Mouse (Mus musculus) cerebellum, adult (tissue): ENCODE results near the gene Lingo2.
"Not testable (repeated sequence)": the region's sequence is repeated elsewhere in the genome, so short reads cannot be mapped to it uniquely, and the experiment has no call there.

Source experiments
- ATAC-seq: cut with Nextera tagmentation; 2 replicates; pipeline ENCODE4 v1.9.2; 2017; ENCODE audit warnings: mild to moderate bottlenecking, moderate library complexity, mixed read lengths; ENCODE audit not compliant: insufficient number of reproducible peaks, low FRiP score, low TSS enrichment

Gene Lingo2

DNA sequence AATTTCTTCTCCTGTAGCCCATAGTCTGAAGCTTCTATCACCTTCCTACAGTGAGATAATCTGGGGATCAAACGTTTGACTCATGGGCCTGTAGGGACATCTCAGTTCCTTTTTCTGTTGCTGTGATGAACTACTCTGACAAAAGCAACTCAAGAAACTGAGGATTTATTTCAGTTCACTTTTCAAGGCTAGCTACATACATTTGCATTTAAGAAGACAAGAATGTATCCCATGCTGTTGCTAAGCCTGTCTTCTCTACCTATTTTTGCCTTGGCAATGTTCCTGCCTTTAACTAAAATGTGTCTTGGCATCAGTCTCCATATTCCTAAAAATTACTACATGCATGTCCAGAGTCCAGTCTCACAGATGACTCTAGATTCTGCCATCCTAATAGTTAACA, 781.4 kb downstream of the Lingo2 start:
- no peak for ATAC-seq

DNA sequence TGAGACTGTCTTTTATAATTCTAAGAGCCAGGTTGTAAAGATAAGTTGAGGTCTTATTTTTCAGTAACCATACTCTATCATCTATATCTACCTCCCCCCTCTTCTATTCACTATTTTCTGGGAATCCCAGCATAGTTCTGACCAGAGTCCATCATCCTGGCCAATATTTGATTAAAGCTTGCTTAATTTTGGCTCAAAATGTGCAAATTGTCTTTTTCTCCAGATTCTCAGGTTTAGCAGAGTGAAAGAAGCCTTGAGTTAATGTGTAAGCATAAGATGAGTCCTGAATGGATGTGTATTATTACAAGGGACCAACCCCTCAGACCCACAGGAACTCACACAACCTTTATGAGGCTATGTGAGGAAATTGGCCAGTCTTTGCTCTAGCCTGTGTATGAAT, 820.2 kb downstream of the Lingo2 start:
- no peak for ATAC-seq

DNA sequence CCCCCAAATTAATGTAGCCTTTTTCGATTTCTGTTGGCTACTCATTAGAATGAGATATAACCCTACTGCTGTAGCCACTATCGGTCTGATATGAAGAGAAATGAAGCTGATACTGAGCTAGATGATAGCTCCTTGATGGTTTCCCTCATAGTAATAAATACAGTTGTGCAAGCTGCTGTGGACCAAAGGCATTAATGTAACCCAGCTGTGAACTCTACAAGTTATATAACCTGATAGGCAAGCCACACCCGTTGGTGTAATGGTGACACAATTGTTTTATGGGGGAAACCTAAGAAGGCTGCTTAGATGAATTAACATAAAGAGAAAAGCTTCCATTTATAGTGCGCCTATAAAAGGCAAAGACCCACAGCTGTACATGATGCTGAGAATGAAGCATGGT, 856.1 kb downstream of the Lingo2 start:
- no peak for ATAC-seq

DNA sequence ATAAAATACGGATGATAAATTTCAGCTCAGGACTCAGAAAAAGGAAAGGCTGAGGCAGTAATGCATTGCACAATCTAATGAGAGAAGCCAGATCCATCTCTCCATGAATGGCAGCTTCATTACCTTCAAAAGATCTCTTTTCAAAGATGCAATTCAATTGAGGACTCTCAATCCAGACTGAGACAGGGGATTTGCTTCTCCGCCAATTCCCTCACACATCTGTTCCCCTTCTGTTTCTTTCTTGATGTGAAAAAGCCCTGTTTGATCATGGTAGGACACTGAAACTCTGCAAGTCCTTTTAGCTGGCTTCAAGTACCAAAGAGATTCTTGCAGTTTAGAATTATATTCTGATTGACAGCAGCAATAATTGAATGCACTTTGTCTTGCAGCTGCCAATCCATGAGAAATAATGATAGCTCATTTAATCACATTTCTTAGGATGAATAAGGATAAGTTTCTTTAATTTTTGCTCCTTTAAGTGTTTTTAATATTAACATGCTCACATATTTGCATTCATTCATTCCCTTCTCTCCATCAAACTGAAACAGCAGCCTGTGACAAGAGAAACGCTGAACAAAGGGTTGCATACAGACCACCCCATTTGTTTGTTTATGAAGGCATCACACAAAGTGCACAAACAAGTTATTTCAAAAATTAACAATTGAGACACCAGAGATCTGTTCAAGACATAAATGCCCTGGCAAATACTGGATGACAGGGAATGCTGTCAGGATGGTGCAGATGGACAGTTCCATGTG, 870.3 kb downstream of the Lingo2 start:
- no peak for ATAC-seq

DNA sequence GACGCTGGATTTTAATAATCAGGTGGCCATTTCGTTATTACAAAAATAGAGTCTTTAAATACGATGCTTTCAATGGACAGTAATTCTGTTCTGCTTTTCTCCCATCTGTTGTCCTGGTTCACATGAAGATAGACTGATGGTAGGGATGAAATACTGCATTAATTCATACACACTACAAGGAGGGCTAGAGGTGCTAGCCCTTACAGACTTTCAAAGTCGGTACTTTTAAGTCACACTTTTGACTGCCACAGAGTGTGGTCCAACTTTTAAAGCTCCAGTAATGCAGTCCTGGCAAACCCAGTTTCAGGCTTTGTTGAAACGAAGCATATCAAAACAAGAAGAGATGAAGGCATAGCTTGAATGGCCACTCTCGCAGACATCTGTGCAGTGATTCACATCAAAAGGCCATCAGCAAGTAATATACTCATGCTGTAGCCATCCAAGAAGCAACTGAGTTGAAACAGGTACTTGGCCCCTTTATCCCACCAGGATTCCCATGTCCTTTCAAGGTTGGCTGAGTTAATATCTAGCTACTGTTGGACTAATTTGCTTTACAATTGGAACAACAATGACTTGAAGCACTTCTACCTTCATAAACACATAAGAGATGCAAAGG, 872.5 kb downstream of the Lingo2 start:
- ATAC-seq: no peak

DNA sequence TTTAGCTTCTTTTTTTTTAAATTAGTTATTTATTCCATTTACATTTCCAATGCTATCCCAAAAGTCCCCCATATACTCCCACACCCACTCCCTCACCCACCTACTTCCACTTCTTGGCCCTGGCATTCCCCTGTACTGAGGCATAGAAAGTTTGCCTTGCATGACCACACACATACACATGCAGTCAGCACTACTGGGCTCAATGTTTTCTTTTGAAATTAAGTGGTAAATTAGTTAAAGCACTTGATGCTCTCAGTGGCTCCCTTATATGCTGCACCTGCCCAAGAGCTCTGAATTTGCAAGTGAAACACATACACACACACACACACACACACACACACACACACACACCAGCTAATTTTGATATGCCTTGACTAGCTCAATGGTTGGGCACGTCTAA, 886.8 kb downstream of the Lingo2 start:
- ATAC-seq: not testable (repeated sequence)

DNA sequence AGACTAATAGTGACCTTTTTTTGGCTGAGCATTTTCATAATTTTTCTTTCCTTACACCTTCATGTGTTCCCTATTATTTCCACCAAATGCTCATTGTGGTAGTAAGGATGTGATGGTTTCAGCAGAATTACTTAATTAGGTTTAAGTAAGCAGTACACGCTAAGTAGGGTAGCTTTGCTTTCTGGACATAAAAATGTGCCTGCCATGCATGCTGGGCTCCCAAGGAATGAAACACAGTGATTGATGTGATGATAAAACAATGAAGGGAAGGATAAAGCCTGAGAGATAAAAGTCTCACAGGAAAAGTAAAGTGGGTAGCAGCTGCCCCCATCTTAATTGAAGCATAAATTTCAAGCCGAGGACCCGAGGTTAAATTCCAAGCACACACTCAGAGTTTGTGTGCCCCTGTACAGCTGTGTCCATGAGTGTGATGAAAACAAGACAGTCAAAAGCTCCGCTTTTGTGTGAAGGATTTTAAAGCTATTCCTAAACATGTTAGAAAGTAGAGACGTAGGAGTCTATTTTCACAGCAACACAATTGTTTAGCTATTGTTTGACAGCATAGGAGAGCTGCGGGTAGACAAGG, 898.7 kb downstream of the Lingo2 start:
- ATAC-seq: no peak

DNA sequence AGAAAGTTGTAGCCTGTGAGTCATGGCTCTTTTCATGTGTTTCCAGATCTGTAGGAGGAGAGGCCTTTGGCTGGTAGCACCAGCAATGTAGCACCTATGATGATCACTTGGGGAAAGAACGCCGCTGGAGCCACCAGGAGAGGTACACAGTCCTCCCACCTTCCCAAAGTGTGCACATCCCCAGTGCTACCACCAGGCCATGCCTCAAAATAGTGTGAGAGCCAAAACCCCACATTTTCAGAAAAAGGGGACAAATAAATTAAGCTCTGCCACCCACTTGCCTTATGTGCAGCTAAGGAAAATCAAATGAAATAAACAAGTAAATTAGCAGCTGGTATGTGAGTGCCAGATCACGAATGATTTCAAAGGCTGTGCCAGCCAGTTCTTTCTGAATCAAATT, 911.2 kb downstream of the Lingo2 start:
- no peak for ATAC-seq

DNA sequence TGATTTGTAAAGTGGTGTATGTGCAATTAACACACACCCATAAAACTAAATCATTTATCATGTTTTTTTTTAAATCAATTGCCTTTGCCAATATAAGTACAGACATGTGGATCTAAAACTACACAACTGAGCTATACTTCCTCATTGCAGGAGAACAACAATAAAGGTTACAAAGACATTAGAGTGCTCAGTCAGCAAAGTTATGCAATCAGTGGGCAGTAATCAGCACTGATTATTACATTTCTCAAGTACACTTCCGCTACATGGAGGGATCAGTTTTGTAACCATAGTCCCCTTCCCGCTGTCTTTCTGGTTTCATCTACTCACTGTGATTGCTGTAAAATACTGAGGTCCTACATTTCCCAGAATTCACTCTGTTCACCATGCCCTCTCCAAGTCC, 912.8 kb downstream of the Lingo2 start:
- no peak for ATAC-seq

DNA sequence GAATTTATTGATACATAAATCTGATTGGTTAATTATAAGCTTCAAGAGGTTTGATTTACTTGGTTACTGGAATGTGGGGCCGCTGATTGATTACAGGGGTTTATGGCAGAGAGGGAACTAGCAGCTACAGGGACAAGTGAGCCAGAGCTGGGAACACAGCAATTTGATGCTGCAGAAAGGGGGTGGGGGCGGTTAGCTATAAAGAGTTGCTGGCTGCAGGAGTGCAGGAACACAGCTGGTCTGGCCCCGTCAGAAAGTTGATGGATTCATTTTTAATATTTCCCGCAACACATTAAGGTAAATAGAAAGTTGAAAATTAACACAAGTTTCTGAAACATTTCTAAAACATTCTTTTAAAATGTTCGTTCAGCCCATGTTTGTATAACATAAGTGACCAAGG, 919.5 kb downstream of the Lingo2 start:
- no peak for ATAC-seq

DNA sequence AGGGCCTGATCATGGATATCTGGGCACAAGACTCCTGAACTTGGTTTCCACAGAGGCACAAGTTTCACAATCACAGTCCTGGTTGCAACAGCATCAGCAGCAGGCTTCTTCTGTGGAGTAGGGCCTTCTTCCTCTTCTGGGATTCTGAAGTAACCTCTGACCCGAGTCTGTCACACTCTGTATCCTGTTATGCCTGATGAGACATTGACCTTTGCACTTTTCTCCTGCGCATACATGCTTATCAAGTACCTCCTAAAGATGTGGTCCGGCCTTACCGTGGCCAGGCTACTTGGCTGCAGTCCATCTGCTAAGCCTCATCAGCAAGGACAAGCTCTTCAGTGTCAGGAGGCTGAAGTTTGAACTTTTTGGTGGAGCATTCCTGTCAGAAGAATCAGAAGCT, 937.4 kb downstream of the Lingo2 start:
- ATAC-seq: no peak

DNA sequence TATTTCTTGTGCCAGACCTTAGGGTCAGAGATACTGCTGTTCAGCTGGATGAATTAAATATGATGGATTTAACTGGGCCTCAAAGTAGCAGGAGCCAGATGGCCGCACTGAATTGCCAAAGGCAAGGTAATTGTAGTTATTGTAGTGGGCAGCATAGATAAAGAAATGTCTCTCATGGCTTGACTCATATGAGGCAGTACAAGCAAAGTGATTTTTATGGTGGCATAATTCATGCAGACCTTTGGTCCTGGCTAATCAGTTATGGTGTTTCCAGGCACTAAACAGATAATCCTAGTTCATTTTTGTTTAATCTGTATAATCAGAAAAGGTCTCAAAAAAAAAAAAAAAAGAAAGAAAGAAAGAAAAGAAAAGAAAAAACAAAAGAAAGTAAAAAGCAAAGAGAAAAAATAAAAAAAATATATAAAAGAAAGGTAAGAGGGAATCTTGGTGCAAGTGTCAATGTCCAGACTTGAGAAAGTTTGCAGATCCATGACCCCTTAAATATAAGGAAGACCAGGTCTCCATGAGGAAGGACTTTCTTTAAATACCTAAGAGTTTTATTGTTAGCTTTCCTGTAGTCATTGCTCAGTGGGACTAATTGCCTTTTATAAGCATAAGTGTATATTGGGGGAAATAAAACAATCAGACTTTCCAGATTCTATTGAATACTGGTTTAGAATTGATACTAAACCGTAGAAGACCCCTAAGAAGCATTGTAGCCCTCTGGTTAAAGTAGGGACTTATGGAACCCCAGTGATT, 959.4 kb downstream of the Lingo2 start:
- no peak for ATAC-seq

DNA sequence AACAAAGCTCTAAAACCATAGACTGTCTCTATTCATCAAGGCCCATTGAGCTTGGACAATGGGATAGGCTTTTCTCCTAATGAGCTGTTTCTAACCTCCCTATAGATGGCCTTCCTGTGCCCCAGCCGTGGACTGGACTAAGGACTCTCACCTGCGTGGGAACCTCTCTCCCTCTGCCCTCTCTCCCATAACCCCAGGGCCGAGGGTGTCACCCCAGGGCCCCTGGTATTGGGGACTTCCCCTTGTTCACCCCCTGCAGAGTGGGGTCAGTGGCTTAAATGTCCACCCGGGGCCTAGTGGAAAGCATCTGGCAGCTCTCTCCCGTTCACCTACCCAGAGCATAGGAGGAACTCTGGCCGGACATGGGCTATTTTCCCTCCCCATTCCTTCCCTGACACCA, 965.5 kb downstream of the Lingo2 start:
- no peak for ATAC-seq

DNA sequence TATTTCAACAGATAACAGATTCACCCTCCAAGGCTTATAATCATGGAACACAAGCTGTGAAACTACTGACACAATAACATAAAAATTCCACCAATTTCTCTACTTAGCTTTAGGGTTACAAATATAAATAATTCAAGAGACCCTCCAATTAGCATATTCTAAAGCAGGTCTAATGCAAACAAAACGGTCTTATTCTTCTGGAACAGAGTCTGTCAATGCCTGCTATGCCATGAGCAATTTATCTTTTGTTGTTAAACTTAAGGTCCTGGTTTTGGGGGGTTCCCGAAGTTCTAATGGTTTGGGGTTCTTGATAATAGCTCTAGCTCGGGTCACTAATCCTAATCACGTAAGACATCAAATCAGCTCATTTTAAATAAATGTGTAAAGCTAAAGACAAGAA, 988.0 kb downstream of the Lingo2 start:
- no peak for ATAC-seq

DNA sequence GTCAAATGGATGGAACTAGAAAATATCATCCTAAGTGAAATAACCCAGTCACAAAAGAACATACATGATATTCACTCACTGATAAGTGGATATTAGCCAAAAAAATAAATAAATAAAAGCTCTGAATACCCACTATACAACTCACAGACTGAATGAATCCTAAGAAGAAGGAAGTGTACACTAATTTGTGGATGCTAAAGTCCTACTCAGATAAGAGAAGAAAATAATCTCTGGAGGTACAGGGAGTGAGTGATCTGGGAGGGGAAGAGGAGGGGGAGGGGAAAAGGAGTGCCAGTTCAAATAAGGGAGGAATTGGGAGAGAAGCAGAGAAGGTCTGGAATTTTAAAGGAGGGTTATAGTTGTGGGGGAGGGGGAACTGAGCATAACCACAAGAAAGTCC, 999.7 kb downstream of the Lingo2 start:
- no peak for ATAC-seq

DNA sequence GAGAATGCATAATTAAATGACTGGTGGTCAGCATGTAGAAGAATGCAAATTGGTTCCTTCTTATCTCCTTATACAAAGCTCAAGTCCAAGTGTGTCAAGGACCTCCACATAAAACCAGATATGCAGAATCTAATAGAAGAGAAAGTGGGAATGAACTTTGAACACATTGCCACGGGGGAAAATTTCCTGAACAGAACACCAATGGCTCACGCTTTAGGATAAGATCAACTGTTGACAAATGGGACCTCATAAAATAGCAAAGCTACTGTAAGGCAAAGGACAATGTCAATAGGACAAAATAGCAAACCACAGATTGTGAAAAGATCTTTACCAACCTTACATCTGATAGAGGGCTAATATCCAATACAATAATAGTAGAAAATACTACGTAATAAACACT, 1000.3 kb downstream of the Lingo2 start:
- no peak for ATAC-seq

DNA sequence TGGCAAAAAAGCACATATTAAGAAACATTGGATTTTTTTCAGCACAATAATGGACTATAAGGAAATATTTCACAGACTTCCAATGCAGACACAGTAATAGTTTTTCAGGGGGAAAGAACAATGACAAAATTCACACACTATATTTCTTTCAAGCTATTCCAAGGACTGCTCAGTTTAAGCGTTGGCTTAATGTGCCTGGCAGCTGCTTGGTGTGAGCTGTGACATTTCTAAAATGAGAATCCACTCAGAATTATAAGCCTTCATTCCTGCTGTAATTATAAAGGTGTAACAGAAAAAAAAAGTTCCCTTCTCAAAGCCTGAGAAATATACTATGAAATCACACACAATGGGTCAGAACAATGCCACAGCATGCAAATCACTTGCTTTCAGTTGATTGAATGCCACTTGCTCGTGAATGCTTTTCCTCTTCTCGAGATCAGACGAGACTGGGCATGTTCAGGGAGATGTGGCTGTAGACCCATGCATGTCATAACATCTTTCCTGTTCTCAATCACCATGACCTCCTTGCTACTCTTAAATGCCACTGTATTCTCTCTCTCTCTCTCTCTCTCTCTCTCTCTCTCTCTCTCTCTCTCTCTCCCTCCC, 1017.4 kb downstream of the Lingo2 start:
- ATAC-seq: no peak

DNA sequence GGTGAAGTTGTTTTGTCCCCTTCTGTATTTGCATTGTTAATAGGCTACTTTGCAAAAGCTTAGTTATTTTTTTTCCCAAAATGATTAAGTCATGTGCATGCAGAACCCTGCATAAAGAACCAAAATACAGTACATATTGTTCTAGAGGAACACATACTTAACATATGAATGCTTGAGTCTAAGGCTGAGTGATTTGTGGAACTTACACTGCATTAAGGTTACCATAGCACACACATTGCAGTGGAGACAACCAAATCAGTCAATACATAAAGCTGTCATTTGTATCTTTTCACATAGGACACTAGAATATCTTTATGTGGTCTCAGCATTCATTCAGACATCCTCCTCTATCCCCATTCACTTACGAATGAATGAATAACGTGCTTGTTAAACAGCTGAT, 1023.8 kb downstream of the Lingo2 start:
- no peak for ATAC-seq

DNA sequence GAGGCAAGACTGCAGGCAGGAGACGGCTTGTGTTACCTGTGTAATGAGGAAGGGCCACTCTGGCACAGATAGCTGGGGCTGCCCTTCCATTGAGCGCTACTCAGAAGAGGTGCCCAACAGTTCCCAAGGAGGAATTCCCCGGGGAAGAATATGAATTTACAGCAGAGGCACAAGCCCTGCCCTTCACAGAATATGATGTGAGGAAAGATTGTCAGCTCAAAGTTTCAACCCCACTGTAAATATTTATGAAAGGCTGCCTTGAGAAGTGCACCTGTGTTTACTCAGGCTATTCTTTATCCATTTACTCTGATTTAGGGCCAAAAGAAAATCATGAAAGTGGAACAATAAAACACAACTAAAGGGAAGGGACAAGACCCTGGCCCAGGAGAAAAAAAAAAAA, 1034.1 kb downstream of the Lingo2 start:
- no peak for ATAC-seq

DNA sequence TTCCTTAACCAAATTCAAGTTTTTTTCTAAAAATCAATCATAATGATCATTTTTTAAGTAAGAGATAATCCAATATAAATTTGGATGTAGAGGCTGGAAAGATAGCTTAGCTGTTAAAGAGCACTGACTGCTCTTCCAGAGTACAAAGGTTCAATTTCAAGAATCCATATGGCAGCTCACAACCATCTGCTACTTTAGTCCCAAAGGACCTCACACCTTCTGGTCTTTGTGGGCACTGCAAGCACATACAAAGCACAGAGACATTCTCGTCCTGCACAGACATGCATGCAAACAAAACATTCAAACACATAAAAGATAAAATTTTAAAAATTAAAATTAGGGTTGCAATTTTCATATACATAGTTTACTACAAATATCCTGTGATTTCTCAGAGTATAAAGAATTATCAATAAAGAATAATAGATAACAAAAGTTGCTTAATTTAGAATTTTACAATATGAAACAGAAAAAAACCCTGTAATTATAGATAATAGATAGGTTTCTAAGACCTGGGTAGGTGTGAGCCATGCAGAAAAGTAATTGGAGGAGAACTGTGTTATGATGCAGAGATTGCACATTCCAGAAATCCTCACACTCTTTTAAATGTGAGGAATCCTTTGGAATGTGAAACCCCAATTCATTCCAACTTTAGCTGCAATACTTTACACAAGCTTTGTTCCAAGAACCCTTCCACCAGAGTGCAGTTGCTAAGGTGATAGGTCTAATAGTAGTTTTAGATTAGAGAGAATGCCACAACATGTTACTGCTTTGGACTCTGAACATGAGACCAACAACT, 1053.6 kb downstream of the Lingo2 start:
- ATAC-seq: no peak
